In genomic region chr7:131722316-131722715, GRCm38 (mm10) we compare ENCODE assay signal across 26 mouse cellular contexts.
DNase-seq lines count a peak whose midpoint lies in the region; ATAC-seq and TF ChIP-seq lines count a peak whose summit lies in the region.
"Had no signal": no experiment of that assay in that cellular context is flagged by ENCODE, and none has a peak within 500 bp of the region (broad histone marks: within the 10 kb centered on the region; RNA-seq: fewer than 3 reads in every experiment).

No protein-coding gene starts in this region.

- peaks cover 18% of the 10 kb centered on the region for H3K4me1 ChIP-seq in forebrain, embryonic 16.5 days (replicated peaks; ENCODE audit: control insufficient read depth, insufficient read depth, low read length)
- peaks cover 40% of the 10 kb centered on the region for H3K4me1 ChIP-seq in forebrain, embryonic 10.5 days
- peaks cover 12% of the 10 kb centered on the region; the same call in 1 of the 2 replicates for H3K4me1 ChIP-seq in midbrain, embryonic 14.5 days (ENCODE audit: control insufficient read depth, insufficient read depth, low read length)
- H3K4me1 ChIP-seq in midbrain, embryonic 10.5 days: peaks cover 17% of the 10 kb centered on the region
- H3K4me1 ChIP-seq: liver, embryonic 12.5 days; stomach, embryonic 15.5 days had no signal

- DNase-seq in forebrain, embryonic 10.5 days (ENCODE audit: extremely low spot score, low spot score): no peak
- peak; percentile 31 for DNase-seq in midbrain, embryonic 14.5 days
- no peak for DNase-seq in midbrain, embryonic 10.5 days (ENCODE audit: low spot score)
- peak; percentile 72 for DNase-seq in brain, embryonic 14.5 days (ENCODE audit: low read depth)
- DNase-seq in forelimb bud, embryonic 11.5 days (ENCODE audit: low read depth, low spot score): peak; percentile 45
- DNase-seq: adrenal gland, postnatal 25 days; B cell, adult 2 months; cerebellum, adult 18-20 months; cerebellum, postnatal 10 days; heart, adult 2 months; heart, postnatal 4 days; kidney, adult 8-10 months; kidney, postnatal 10 days; layer of hippocampus, postnatal 36 days; left cerebral cortex, postnatal 4 days; liver, postnatal 0 days; lung, postnatal 36 days; right cerebral cortex, postnatal 25 days had no signal

- no peak overlapping the region for H3K27ac ChIP-seq in forebrain, embryonic 16.5 days (ENCODE audit: low read length)
- no peak overlapping the region for H3K27ac ChIP-seq in forebrain, embryonic 10.5 days
- H3K27ac ChIP-seq in midbrain, embryonic 14.5 days (replicated peaks; ENCODE audit: low read depth, low read length): no peak overlapping the region
- no peak overlapping the region for H3K27ac ChIP-seq in midbrain, embryonic 10.5 days (replicated peaks)
- H3K27ac ChIP-seq: embryonic facial prominence, embryonic 12.5 days; forebrain, embryonic 13.5 days; heart, adult 2 months; hindbrain, embryonic 15.5 days; liver, embryonic 12.5 days; stomach, embryonic 15.5 days had no signal

- no peak overlapping the region for H3K9ac ChIP-seq in forebrain, embryonic 16.5 days (replicated peaks; ENCODE audit: low read depth, low read length)
- H3K9ac ChIP-seq in midbrain, embryonic 14.5 days (replicated peaks; ENCODE audit: low read length): no peak overlapping the region
- H3K9ac ChIP-seq: embryonic facial prominence, embryonic 12.5 days; forebrain, embryonic 13.5 days; heart, embryonic 12.5 days; hindbrain, embryonic 15.5 days; liver, embryonic 12.5 days; liver, postnatal 0 days; stomach, embryonic 15.5 days had no signal

- TF ChIP-seq POLR2A in brain, embryonic 14.5 days (IDR thresholded peaks at IDR 0.05; ENCODE audit: borderline replicate concordance, extremely low read depth, insufficient read depth, insufficient read length, poor library complexity, severe bottlenecking): no peak

- H3K27me3 ChIP-seq in forebrain, embryonic 16.5 days (replicated peaks; ENCODE audit: control insufficient read depth, insufficient read depth, low read length): peaks cover 66% of the 10 kb centered on the region
- H3K27me3 ChIP-seq in forebrain, embryonic 10.5 days (ENCODE audit: poor library complexity, severe bottlenecking): peaks cover 100% of the 10 kb centered on the region
- H3K27me3 ChIP-seq in midbrain, embryonic 14.5 days (ENCODE audit: control insufficient read depth, insufficient read depth, low read length): no peaks in the 10 kb centered on the region
- peaks cover 67% of the 10 kb centered on the region for H3K27me3 ChIP-seq in midbrain, embryonic 10.5 days (ENCODE audit: low read depth, poor library complexity, severe bottlenecking)
- H3K27me3 ChIP-seq: hindbrain, embryonic 15.5 days; liver, embryonic 12.5 days; stomach, embryonic 15.5 days had no signal

- H3K4me2 ChIP-seq in forebrain, embryonic 16.5 days (ENCODE audit: low read length): no peak overlapping the region; the same call in 1 of the 2 replicates
- peak overlapping the region; percentile 40 for H3K4me2 ChIP-seq in midbrain, embryonic 14.5 days (ENCODE audit: low read length)
- H3K4me2 ChIP-seq: embryonic facial prominence, embryonic 12.5 days; heart, embryonic 12.5 days; liver, embryonic 12.5 days; stomach, embryonic 15.5 days had no signal

- no peaks in the 10 kb centered on the region for H3K36me3 ChIP-seq in forebrain, embryonic 16.5 days (ENCODE audit: control insufficient read depth, insufficient read depth)
- H3K36me3 ChIP-seq in forebrain, embryonic 10.5 days (replicated peaks): no peaks in the 10 kb centered on the region
- H3K36me3 ChIP-seq in midbrain, embryonic 14.5 days (ENCODE audit: control insufficient read depth, insufficient read depth, low read length): no peaks in the 10 kb centered on the region
- H3K36me3 ChIP-seq in midbrain, embryonic 10.5 days: no peaks in the 10 kb centered on the region
- H3K36me3 ChIP-seq: embryonic facial prominence, embryonic 12.5 days; heart, embryonic 12.5 days; hindbrain, embryonic 15.5 days; liver, embryonic 12.5 days; stomach, embryonic 15.5 days had no signal

- no peaks in the 10 kb centered on the region for H3K9me3 ChIP-seq in forebrain, embryonic 16.5 days (ENCODE audit: control insufficient read depth, low read length)
- H3K9me3 ChIP-seq in forebrain, embryonic 10.5 days: no peaks in the 10 kb centered on the region
- H3K9me3 ChIP-seq in midbrain, embryonic 14.5 days (ENCODE audit: control insufficient read depth, low read length): no peaks in the 10 kb centered on the region
- H3K9me3 ChIP-seq in midbrain, embryonic 10.5 days (replicated peaks): no peaks in the 10 kb centered on the region
- H3K9me3 ChIP-seq: embryonic facial prominence, embryonic 12.5 days; forebrain, embryonic 13.5 days; heart, embryonic 12.5 days; hindbrain, embryonic 15.5 days; liver, embryonic 12.5 days; stomach, embryonic 15.5 days had no signal

- no peak for TF ChIP-seq CTCF in brain, embryonic 14.5 days (IDR thresholded peaks at IDR 0.05; ENCODE audit: borderline replicate concordance, extremely low read depth, insufficient read depth, insufficient read length)

- ATAC-seq in forebrain, embryonic 16.5 days: 0 out of 2 replicates have a peak, but pooled peaks have one; percentile 18
- ATAC-seq in midbrain, embryonic 14.5 days (ENCODE audit: low FRiP score, low TSS enrichment): no peak
- ATAC-seq: intestine, embryonic 16.5 days; liver, embryonic 12.5 days; liver, postnatal 0 days had no signal

- 4% methylated on average over 4 of the region's 4 CpGs for WGBS in forebrain, embryonic 16.5 days
- 32% methylated on average over 4 of the region's 4 CpGs for WGBS in forebrain, embryonic 10.5 days
- 21% methylated on average over 4 of the region's 4 CpGs for WGBS in midbrain, embryonic 14.5 days
- WGBS in midbrain, embryonic 10.5 days: 46% methylated on average over 4 of the region's 4 CpGs

- H3K4me3 ChIP-seq in forebrain, embryonic 16.5 days (replicated peaks; ENCODE audit: low read length): no peak overlapping the region
- H3K4me3 ChIP-seq in forebrain, embryonic 10.5 days: no peak overlapping the region
- H3K4me3 ChIP-seq in midbrain, embryonic 14.5 days (replicated peaks; ENCODE audit: low read depth, low read length): no peak overlapping the region
- no peak overlapping the region for H3K4me3 ChIP-seq in midbrain, embryonic 10.5 days
- H3K4me3 ChIP-seq: embryonic facial prominence, embryonic 12.5 days; forebrain, embryonic 13.5 days; heart, adult 2 months; heart, embryonic 12.5 days; hindbrain, embryonic 15.5 days; liver, embryonic 12.5 days; stomach, embryonic 15.5 days had no signal

Comparison
In these comparisons a context has a peak if more than half of its experiments do, and no peak if none do; other contexts are left out.
1. DNase-seq: peak in midbrain, embryonic 14.5 days (single experiment), brain, embryonic 14.5 days (single experiment) and forelimb bud, embryonic 11.5 days (single experiment); none in forebrain, embryonic 10.5 days (single experiment) and midbrain, embryonic 10.5 days (single experiment).